In the genomic region with DNA sequence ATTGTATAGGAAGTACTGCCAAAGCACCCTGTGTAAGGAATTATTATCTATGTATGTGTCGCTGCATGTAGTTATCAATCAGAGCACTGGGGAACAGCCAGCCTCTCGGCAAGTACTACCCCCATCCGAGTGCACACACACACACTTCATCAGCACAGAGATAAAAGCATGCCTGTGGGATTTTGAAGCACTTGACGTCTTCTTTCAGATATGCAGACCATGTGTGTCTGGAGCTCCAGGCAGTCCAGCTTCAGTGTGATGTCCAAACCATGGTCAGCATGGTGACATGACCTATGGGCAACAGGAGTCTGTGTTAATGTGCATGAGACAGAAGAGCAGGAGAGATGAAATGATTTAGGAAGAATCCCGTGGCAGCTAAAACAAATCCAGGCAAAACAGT, we compare ENCODE assay signal across 16 mouse cellular contexts.
"Had no signal": no experiment of that assay in that cellular context is flagged by ENCODE, and none has a peak within 500 bp of the region (broad histone marks: within the 10 kb centered on the region; RNA-seq: fewer than 3 reads in every experiment).

No protein-coding gene starts in this region.

- H3K9me3 ChIP-seq: limb, embryonic 10.5 days; liver, embryonic 15.5 days; lung, embryonic 15.5 days; megakaryocyte, embryonic 14.5 days; midbrain, embryonic 13.5 days; neural tube, embryonic 15.5 days had no signal

- H3K9ac ChIP-seq: liver, embryonic 15.5 days; lung, embryonic 15.5 days; midbrain, embryonic 13.5 days; neural tube, embryonic 15.5 days had no signal

- H3K4me2 ChIP-seq: liver, embryonic 11.5 days; liver, embryonic 15.5 days; lung, embryonic 15.5 days; midbrain, embryonic 13.5 days; neural tube, embryonic 15.5 days had no signal

- H3K4me1 ChIP-seq: limb, embryonic 10.5 days; liver, embryonic 15.5 days; megakaryocyte, embryonic 14.5 days; midbrain, embryonic 13.5 days; neural tube, embryonic 15.5 days had no signal

- DNase-seq: kidney, adult 2 months; kidney, postnatal 25 days; right cerebral cortex, postnatal 4 days; spleen, adult 18-20 months; thymus, adult 18-20 months; thymus, postnatal 14 days had no signal

- H3K27me3 ChIP-seq: liver, embryonic 15.5 days; lung, embryonic 15.5 days; megakaryocyte, embryonic 14.5 days; midbrain, embryonic 13.5 days; neural tube, embryonic 15.5 days had no signal

- H3K36me3 ChIP-seq: limb, embryonic 10.5 days; liver, embryonic 15.5 days; lung, embryonic 15.5 days; midbrain, embryonic 13.5 days; neural tube, embryonic 15.5 days had no signal

- H3K27ac ChIP-seq: left cerebral cortex, adult 2 months; limb, embryonic 10.5 days; liver, embryonic 15.5 days; lung, embryonic 15.5 days; macrophage; midbrain, embryonic 13.5 days; neural tube, embryonic 15.5 days had no signal

- H3K4me3 ChIP-seq: left cerebral cortex, adult 2 months; limb, embryonic 10.5 days; liver, embryonic 15.5 days; lung, embryonic 15.5 days; megakaryocyte, embryonic 14.5 days; midbrain, embryonic 13.5 days; myocyte; neural tube, embryonic 15.5 days had no signal

- ATAC-seq: midbrain, embryonic 13.5 days had no signal
